Mouse (Mus musculus) embryonic facial prominence, embryonic 15.5 days (tissue): ENCODE measurements around the gene Nmu. TPM values are rescaled to one million over a fixed set of nuclear protein-coding genes. Genes with fewer than 3 reads are reported as not detected.

Source experiments
- ATAC-seq: fragments of 200-750 bp; cut with Nextera tagmentation; 2 replicates; pipeline ENCODE4 v1.8.0; 2017; ENCODE audit warnings: low read depth, moderate TSS enrichment; ENCODE audit not compliant: insufficient number of reproducible peaks, low FRiP score, low TSS enrichment
- H3K27ac ChIP-seq: fragments of 300-500 bp; sonication (generic); replicated peaks from 2 replicates; pipeline ENCODE4 v1.5.1; 2015; ENCODE audit warnings: mild to moderate bottlenecking, inconsistent platforms
- H3K27me3 ChIP-seq: fragments of 300-500 bp; sonication (generic); 2 replicates; pipeline ENCODE4 v1.6.1; 2015; ENCODE audit warnings: inconsistent platforms
- H3K36me3 ChIP-seq: fragments of 300-500 bp; sonication (generic); 2 replicates; pipeline ENCODE4 v1.6.1; 2015; ENCODE audit warnings: mild to moderate bottlenecking, inconsistent platforms
- H3K4me1 ChIP-seq: fragments of 300-500 bp; sonication (generic); 2 replicates; pipeline ENCODE4 v1.6.1; 2015; ENCODE audit warnings: inconsistent platforms
- H3K4me2 ChIP-seq: fragments of 300-500 bp; sonication (generic); replicated peaks from 2 replicates; pipeline ENCODE4 v1.6.1; 2015; ENCODE audit warnings: mild to moderate bottlenecking, inconsistent platforms
- H3K4me3 ChIP-seq: fragments of 300-500 bp; sonication (generic); replicated peaks from 2 replicates; pipeline ENCODE4 v1.5.1; 2015; ENCODE audit warnings: mild to moderate bottlenecking, inconsistent platforms
- H3K9ac ChIP-seq: fragments of 300-500 bp; sonication (generic); 2 replicates; pipeline ENCODE4 v1.6.1; 2015; ENCODE audit warnings: inconsistent platforms
- H3K9me3 ChIP-seq: fragments of 300-500 bp; sonication (generic); replicated peaks from 2 replicates; pipeline ENCODE4 v1.6.1; 2016; ENCODE audit warnings: inconsistent platforms
- WGBS: fragments of 180-500 bp; shearing (Covaris S2); methylation state at CpG from one replicate; pipeline ENCODE4 v1.1.7; 2015; 5-methylcytosine and 5-hydroxymethylcytosine counted together
- polyA plus RNA-seq: library from polyadenylated mRNA; unstranded; fragments of >200 nt; fragmentation: Nextera tagmentation; extraction: Ambion mirVana; gene quantifications from 2 replicates; pipeline ENCODE4 v1.2.1, GENCODE M21; 2015

Gene Nmu
- polyA plus RNA-seq, 1 experiment from 2014 or later: 0.61 TPM

DNA sequence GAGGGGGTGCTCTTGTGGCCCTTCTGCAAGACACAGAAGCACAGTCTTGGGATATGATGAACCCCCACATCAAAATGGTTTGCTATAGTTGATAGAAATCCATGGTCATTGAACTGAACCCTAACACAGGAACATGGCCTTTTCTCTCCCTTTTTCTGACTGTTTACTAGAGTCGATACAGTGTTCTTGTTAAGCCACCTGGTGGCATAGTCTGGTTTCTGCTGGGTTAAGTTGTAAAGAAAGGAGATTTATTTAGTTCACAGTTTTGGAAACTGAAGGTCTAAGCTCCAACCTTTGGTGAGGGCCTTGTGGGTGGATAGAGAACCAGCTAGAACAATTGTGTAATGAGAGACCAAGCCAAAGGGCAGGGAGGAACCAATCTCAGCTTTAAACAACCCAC is 3.5 kb downstream of the Nmu start:
- H3K27ac ChIP-seq: no peak overlapping the region
- no peak for ATAC-seq
- H3K36me3 ChIP-seq: no peaks in the 10 kb centered on the region
- peaks cover 18% of the 10 kb centered on the region for H3K27me3 ChIP-seq
- 77% methylated on average over 1 of the region's 1 CpGs for WGBS
- no peak overlapping the region for H3K4me3 ChIP-seq
- H3K4me2 ChIP-seq: no peak overlapping the region
- H3K9ac ChIP-seq: no peak overlapping the region
- H3K9me3 ChIP-seq: no peaks in the 10 kb centered on the region
- peaks cover 15% of the 10 kb centered on the region for H3K4me1 ChIP-seq

DNA sequence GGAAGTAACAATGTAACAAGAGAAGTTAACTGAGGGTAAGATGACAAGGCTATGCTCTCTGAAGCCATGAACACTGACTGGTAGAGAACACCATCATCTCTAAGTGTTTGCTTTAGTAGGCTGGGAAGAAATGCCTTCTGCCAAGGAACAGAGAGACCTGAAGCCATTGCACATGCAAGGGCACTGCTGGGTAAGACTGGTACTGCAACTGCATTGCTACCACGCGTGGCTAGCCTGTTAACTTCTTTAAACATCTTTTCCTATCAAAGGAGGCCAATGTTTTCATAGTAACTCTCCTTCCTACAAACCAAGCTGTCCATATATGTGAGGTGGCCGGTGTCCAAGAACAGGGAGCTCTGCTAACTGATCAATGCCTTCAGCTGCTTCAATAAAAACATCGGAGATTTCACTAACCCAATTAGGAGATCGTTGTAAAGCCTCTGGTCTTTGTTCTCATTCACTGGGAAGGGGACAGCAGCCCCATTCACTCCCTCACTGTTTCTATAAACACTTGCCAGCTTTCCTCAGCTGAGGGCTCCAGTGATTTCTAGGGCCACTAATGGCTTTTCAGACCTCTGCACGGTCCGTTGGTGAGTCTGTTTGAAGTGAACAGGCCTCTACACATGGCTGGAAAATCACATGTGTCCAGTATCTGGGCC is 11.5 kb downstream of the Nmu start:
- no peak for ATAC-seq
- Histone ChIP-seq H3K4me3 (no peak overlapping the region), H3K4me2 (no peak overlapping the region), H3K9me3 (no peaks in the 10 kb centered on the region), H3K36me3 (no peaks in the 10 kb centered on the region), H3K9ac (no peak overlapping the region), H3K4me1 (no peaks in the 10 kb centered on the region), H3K27me3 (no peaks in the 10 kb centered on the region), H3K27ac (no peak overlapping the region)
- WGBS: 67% methylated on average over 7 of the region's 7 CpGs

DNA sequence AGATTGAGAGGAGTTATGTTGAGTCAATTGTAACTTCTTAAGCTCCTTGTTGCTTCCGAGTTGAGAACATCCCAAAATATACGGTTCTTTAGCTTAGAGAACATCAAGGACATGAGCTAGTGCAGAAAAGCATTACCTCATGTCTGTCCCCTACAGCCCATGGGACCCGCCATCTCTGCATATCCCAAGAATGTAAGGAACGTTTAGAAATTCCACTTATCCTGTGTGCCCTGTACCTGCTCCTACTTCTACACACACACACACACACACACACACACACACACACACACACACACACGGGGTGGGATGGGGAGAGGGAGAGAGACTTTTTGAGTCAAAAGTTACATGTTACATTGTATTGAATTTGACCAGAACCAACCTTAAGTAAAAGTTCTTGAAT is 12.1 kb downstream of the Nmu start:
- H3K36me3 ChIP-seq: no peaks in the 10 kb centered on the region
- no peak for ATAC-seq
- H3K9ac ChIP-seq: no peak overlapping the region
- H3K27ac ChIP-seq: no peak overlapping the region
- no peak overlapping the region for H3K4me2 ChIP-seq
- H3K9me3 ChIP-seq: no peaks in the 10 kb centered on the region
- no peaks in the 10 kb centered on the region for H3K4me1 ChIP-seq
- WGBS: 77% methylated on average over 5 of the region's 5 CpGs
- H3K4me3 ChIP-seq: no peak overlapping the region
- no peaks in the 10 kb centered on the region for H3K27me3 ChIP-seq

DNA sequence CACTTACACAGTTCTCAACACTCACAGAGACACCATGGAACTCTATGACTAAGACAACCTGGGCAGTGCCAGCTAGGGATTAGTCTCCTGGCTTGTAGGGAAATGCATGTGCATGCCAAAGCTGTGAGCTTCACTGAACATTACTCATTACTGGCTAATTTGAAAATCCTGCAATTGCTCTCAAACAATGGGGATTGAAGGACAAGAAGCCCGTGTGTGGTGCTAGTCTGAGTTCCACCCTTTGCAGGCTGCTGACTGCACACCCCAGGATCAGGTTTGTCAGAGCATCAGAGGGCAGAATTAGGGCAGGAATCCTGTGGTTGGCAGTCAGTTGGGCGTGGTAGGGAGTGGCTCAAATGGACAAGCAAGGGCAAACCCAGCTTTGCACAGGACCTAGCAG is 17.5 kb downstream of the Nmu start:
- H3K9me3 ChIP-seq: no peaks in the 10 kb centered on the region
- H3K36me3 ChIP-seq: no peaks in the 10 kb centered on the region
- H3K27me3 ChIP-seq: no peaks in the 10 kb centered on the region
- H3K27ac ChIP-seq: 0 out of 2 replicates have a peak overlapping the region, but pooled peaks have one; percentile 5
- H3K4me2 ChIP-seq: no peak overlapping the region
- no peaks in the 10 kb centered on the region for H3K4me1 ChIP-seq
- WGBS: 46% methylated on average over 2 of the region's 2 CpGs
- H3K9ac ChIP-seq: no peak overlapping the region
- no peak overlapping the region for H3K4me3 ChIP-seq
- ATAC-seq: 0 out of 2 replicates have a peak, but pooled peaks have one; percentile 43

DNA sequence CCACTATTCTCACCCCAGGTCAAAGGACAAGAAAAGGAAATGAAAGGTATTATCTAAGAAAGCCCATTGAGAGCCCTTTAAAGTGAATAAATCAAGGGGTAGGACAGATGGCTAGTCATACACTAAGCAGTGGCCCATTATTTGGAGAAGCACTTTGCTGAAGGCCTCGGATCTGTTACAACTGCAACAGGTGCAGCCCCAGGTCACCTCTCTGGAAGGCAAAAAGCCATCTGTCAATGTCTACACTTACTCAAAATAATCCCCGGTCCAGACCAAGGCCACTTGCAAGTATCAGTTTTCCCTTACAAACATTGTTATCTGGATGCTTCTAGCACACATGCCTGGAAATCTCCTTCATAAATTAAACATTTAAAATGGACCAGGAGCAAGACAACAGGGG is 22.7 kb downstream of the Nmu start:
- H3K9ac ChIP-seq: no peak overlapping the region
- H3K27me3 ChIP-seq: no peaks in the 10 kb centered on the region
- H3K9me3 ChIP-seq: no peaks in the 10 kb centered on the region
- no peak overlapping the region for H3K4me3 ChIP-seq
- no peak overlapping the region for H3K27ac ChIP-seq
- WGBS: 74% methylated on average over 2 of the region's 2 CpGs
- no peaks in the 10 kb centered on the region for H3K36me3 ChIP-seq
- no peaks in the 10 kb centered on the region for H3K4me1 ChIP-seq
- ATAC-seq: no peak
- H3K4me2 ChIP-seq: no peak overlapping the region

DNA sequence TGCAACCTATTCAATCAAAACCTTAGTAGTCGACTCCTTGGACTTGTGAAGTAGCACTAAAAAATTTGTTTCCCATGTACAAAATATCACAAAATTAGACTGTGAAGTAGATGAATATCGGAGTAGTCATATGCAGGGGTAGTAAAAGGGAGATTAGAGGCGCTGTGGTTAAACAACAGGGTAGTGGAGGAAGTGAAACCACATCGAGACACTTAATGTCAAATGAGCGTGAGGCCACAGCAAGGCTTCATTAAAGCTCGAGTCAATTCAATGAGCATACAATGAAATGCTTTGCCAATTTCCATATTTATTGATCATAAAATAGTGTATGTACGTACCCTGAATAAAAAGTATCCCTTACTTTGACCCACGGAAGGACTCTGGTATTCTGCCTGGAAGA is 26.5 kb downstream of the Nmu start:
- Histone ChIP-seq H3K4me1 (no peaks in the 10 kb centered on the region), H3K9ac (no peak overlapping the region), H3K4me3 (no peak overlapping the region), H3K4me2 (no peak overlapping the region), H3K27ac (no peak overlapping the region), H3K9me3 (no peaks in the 10 kb centered on the region), H3K27me3 (no peaks in the 10 kb centered on the region), H3K36me3 (no peaks in the 10 kb centered on the region)
- ATAC-seq: no peak
- WGBS: 84% methylated on average over 8 of the region's 8 CpGs

DNA sequence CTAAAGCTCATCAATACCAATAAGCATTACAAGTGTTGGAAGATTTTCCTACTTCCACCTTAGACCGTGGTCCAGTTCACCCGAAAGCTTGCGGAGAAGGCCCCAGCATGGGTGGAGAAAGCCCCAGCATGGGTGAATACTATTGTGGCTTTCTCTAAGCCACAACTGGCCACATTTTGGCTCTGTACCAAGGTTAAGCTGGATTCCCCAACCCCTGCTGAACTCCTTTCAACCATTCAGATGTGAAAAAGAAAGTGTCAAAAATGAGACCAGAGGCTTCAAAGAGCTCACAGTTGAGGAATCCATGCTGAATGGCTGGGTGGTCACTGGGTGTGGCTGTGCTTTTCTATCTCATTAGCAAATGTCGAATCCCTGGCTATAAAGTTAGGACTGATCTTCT is 29.8 kb downstream of the Nmu start:
- H3K4me2 ChIP-seq: no peak overlapping the region
- no peak for ATAC-seq
- H3K4me1 ChIP-seq: no peaks in the 10 kb centered on the region
- H3K27me3 ChIP-seq: no peaks in the 10 kb centered on the region
- WGBS: 76% methylated on average over 4 of the region's 4 CpGs
- no peaks in the 10 kb centered on the region for H3K36me3 ChIP-seq
- no peak overlapping the region for H3K9ac ChIP-seq
- no peak overlapping the region for H3K4me3 ChIP-seq
- no peaks in the 10 kb centered on the region for H3K9me3 ChIP-seq
- no peak overlapping the region for H3K27ac ChIP-seq

DNA sequence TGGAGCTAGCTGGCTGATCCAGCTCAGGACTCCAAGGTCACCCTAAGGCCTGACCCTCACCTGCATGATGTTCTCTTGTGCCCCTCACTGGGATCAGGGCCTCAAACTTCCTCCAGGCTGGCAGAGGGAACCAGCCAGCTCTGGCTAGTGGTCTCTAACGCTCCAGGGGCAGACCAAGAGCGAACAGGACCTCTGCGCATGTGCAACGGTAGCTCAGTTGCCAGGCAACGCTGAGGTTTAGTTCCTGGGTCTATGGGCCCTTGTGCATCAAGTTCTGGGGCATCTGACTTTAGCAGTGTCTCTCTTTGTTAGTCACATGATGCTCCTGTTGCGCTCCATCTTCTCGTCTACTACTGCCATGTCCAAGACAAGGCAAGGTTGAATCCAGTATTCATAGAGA is 32.6 kb downstream of the Nmu start, which contains the start of gene Pdcl2:
Pdcl2 (minus strand) TSS at position 204 of the 400 bp plus-strand sequence.
- Histone ChIP-seq H3K27ac (no peak within 1 kb of the TSS), H3K36me3 (no peaks in the 10 kb centered on the region), H3K9ac (no peak within 1 kb of the TSS), H3K9me3 (no peaks in the 10 kb centered on the region), H3K4me2 (no peak within 1 kb of the TSS), H3K4me3 (no peak within 1 kb of the TSS), H3K27me3 (no peaks in the 10 kb centered on the region), H3K4me1 (no peaks in the 10 kb centered on the region)
- ATAC-seq: no peak
- 91% methylated on average over 7 of the region's 7 CpGs for WGBS

DNA sequence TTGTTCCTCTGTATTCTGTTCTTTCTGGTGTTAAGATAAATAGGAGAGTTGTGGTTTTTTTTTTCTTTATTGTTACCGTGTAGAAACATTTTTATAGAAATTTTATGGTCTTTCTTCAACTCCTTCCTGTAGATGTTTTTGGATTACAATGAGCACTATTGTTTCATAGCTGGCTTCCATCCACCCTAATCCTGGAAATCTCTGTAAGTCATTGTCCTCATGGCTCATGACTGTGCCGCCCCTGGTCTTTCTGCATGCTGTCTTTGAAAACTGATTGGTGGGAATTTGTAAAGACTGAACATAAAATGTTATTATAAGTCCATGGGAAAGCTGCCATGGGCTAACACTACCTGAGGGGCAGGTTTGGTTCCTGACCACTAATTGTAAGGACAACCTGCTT is 36.3 kb downstream of the Nmu start:
- no peak for ATAC-seq

DNA sequence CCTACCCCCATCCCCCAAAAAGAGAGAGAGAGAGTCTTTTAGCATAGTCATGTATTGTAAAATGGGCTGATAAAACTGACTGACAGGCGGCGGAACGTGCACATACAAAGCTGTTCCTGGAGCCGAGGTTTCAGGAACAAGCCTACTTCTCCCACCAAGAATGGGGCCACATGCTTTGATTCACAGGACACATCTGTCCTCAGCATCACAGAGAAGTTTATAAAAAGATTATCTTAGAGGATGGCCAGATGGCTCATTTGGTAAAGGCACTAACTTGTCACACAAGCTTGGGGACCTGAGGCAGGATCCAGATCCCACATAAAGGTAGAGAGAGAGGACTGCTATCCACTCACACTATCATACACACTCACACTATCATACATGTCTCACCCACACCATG is 38.5 kb downstream of the Nmu start:
- no peaks in the 10 kb centered on the region for H3K36me3 ChIP-seq
- H3K27me3 ChIP-seq: no peaks in the 10 kb centered on the region
- WGBS: 89% methylated on average over 4 of the region's 4 CpGs
- ATAC-seq: no peak
- H3K4me2 ChIP-seq: no peak overlapping the region
- H3K27ac ChIP-seq: no peak overlapping the region
- H3K9me3 ChIP-seq: no peaks in the 10 kb centered on the region
- H3K4me1 ChIP-seq: no peaks in the 10 kb centered on the region
- no peak overlapping the region for H3K9ac ChIP-seq
- H3K4me3 ChIP-seq: no peak overlapping the region

More for the DNA sequence above, 36.3 kb downstream of the Nmu start:
- H3K4me3 ChIP-seq: no peak overlapping the region
- H3K27me3 ChIP-seq: no peaks in the 10 kb centered on the region
- H3K9ac ChIP-seq: no peak overlapping the region
- no peaks in the 10 kb centered on the region for H3K4me1 ChIP-seq
- no peak overlapping the region for H3K4me2 ChIP-seq
- H3K27ac ChIP-seq: no peak overlapping the region
- WGBS: 43% methylated on average over 2 of the region's 2 CpGs
- H3K36me3 ChIP-seq: no peaks in the 10 kb centered on the region
- no peaks in the 10 kb centered on the region for H3K9me3 ChIP-seq

DNA sequence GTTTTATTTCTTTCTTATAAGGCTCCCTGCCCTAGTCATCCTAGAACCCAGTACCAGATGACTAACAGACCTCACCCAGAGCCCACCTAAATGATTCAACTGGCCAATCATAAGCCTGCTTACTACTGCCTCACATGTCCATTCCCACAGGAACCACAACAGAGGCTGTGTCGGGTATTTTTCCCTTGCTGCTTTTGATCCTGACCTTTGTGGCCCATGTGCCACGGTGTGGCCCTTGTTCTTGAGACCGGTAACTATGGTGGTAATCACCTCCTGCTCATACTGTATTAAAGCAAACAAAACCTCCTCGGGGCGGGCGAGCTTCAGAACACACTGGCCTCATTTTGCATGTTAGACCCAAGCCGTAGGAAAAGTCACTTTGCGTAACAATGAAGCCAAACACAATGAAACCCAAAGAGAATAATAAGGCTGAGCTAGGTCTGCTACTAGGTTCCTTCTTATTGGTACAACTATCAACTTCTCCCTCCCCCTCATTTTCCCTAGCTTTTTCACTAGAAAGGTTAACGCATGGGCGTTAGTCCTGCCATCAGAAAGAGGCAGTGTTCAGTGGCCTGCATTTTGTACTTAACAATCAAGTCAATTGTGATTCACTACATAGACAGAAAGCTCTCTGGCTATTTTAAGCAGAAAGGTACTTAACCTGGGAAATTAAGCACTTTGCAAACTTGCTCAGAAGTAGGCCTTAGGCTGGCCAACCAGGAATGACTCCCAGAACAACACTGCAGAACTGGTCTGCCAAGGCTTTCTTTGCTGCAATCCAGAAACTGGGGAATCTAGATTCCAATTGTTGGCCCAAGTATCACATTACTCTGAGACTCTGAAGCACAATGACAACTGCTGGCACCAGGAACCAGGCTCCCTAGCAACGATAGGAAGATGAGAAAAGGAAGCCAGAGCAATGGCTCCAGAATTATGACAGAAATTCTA is 42.1 kb downstream of the Nmu start:
- no peaks in the 10 kb centered on the region for H3K36me3 ChIP-seq
- no peak overlapping the region for H3K27ac ChIP-seq
- no peaks in the 10 kb centered on the region for H3K4me1 ChIP-seq
- H3K9ac ChIP-seq: no peak overlapping the region
- no peak overlapping the region for H3K4me3 ChIP-seq
- no peaks in the 10 kb centered on the region for H3K27me3 ChIP-seq
- H3K4me2 ChIP-seq: no peak overlapping the region
- WGBS: 45% methylated on average over 11 of the region's 11 CpGs
- ATAC-seq: no peak
- no peaks in the 10 kb centered on the region for H3K9me3 ChIP-seq
